ENCODE assay signal across 8 mouse cellular contexts in genomic region chr11:114467803-114468202, GRCm38 (mm10).
A peak's percentile ranks its signal among the peaks of the same experiment; 100 is the strongest.
DNase-seq lines count a peak whose midpoint lies in the region; ATAC-seq and TF ChIP-seq lines count a peak whose summit lies in the region.

No protein-coding gene starts in this region.

- TF ChIP-seq POLR2A in heart, adult 2 months (IDR thresholded peaks at IDR 0.05; ENCODE audit: insufficient read depth, low read depth, low read length), result no peak

- intact Hi-C loops in heart, adult 2 months (cut with DNase I), result loop anchor here (10.0 kb wide), 1 partner anchor 273 kb away; no protein-coding TSS in a partner anchor
- intact Hi-C loops in heart, postnatal 25 days (cut with DNase I), result no loop called here
- intact Hi-C loops in heart, postnatal 14 days (cut with DNase I), result loop anchor here (5.0 to 10.0 kb wide), 2 partner anchors 393 to 601 kb away; no protein-coding TSS in a partner anchor

- H3K4me3 ChIP-seq in heart, adult 2 months, result no peak overlapping the region
- peak overlapping the region; percentile 28; the same call in 1 of the 2 replicates for H3K4me3 ChIP-seq in embryonic facial prominence, embryonic 10.5 days
- no peak overlapping the region for H3K4me3 ChIP-seq in midbrain, embryonic 14.5 days (replicated peaks; ENCODE audit: low read depth, low read length)

- H3K4me1 ChIP-seq in heart, adult 2 months (ENCODE audit: control insufficient read depth, insufficient read depth, low read length), result peaks cover 5% of the 10 kb centered on the region; the same call in 1 of the 2 replicates
- peaks cover 49% of the 10 kb centered on the region for H3K4me1 ChIP-seq in embryonic facial prominence, embryonic 10.5 days
- H3K4me1 ChIP-seq in midbrain, embryonic 14.5 days (ENCODE audit: control insufficient read depth, insufficient read depth, low read length), result peaks cover 47% of the 10 kb centered on the region

- no peak for TF ChIP-seq EP300 in heart, adult 2 months (IDR thresholded peaks at IDR 0.05; ENCODE audit: insufficient read depth, low read depth, low read length)

- no peaks in the 10 kb centered on the region for H3K9me3 ChIP-seq in embryonic facial prominence, embryonic 10.5 days
- no peaks in the 10 kb centered on the region for H3K9me3 ChIP-seq in midbrain, embryonic 14.5 days (ENCODE audit: control insufficient read depth, low read length)

- peak; percentile 27 to 31 for DNase-seq in heart, adult 2 months
- no peak for DNase-seq in heart, postnatal 25 days (ENCODE audit: low spot score)
- peak; percentile 53 for DNase-seq in embryonic facial prominence, embryonic 10.5 days (ENCODE audit: low spot score)
- DNase-seq in heart, postnatal 14 days, result peak; percentile 30 to 62
- DNase-seq in layer of hippocampus, postnatal 36 days, result peak; percentile 68 to 69
- DNase-seq in midbrain, embryonic 14.5 days, result peak; percentile 86
- DNase-seq in spleen, postnatal 10 days (ENCODE audit: low spot score in 2 of 2), result no peak
- DNase-seq in thymus, postnatal 4 days, result no peak

- peak; percentile 69 for ATAC-seq in midbrain, embryonic 14.5 days (ENCODE audit: low FRiP score, low TSS enrichment)

- no peak overlapping the region for H3K4me2 ChIP-seq in midbrain, embryonic 14.5 days (ENCODE audit: low read length)

- no peak overlapping the region for H3K9ac ChIP-seq in heart, adult 2 months (ENCODE audit: low read depth, low read length)
- H3K9ac ChIP-seq in midbrain, embryonic 14.5 days (replicated peaks; ENCODE audit: low read length), result no peak overlapping the region

- H3K27me3 ChIP-seq in heart, adult 2 months (ENCODE audit: control insufficient read depth, insufficient read depth, low read length), result no peaks in the 10 kb centered on the region; the same call in 1 of the 2 replicates
- H3K27me3 ChIP-seq in embryonic facial prominence, embryonic 10.5 days (replicated peaks; ENCODE audit: low read depth, poor library complexity, severe bottlenecking), result peaks cover 60% of the 10 kb centered on the region
- H3K27me3 ChIP-seq in midbrain, embryonic 14.5 days (ENCODE audit: control insufficient read depth, insufficient read depth, low read length), result no peaks in the 10 kb centered on the region

- no peak for TF ChIP-seq CTCF in heart, adult 2 months (IDR thresholded peaks at IDR 0.05)

- no peaks in the 10 kb centered on the region for H3K36me3 ChIP-seq in heart, adult 2 months (ENCODE audit: control insufficient read depth, insufficient read depth, low read length)
- H3K36me3 ChIP-seq in embryonic facial prominence, embryonic 10.5 days (replicated peaks), result no peaks in the 10 kb centered on the region
- no peaks in the 10 kb centered on the region for H3K36me3 ChIP-seq in midbrain, embryonic 14.5 days (ENCODE audit: control insufficient read depth, insufficient read depth, low read length)

- H3K79me2 ChIP-seq in heart, adult 2 months (replicated peaks; ENCODE audit: control insufficient read depth, insufficient read depth, low read length), result no peaks in the 10 kb centered on the region

- 1% methylated on average over 8 of the region's 8 CpGs for WGBS in heart, adult 2 months
- 12% methylated on average over 8 of the region's 8 CpGs for WGBS in embryonic facial prominence, embryonic 10.5 days
- WGBS in midbrain, embryonic 14.5 days, result 6% methylated on average over 8 of the region's 8 CpGs

- no peak overlapping the region for H3K27ac ChIP-seq in heart, adult 2 months
- H3K27ac ChIP-seq in embryonic facial prominence, embryonic 10.5 days (replicated peaks), result peak overlapping the region; percentile 66; the same call in 1 of the 2 replicates
- peak overlapping the region; percentile 71 for H3K27ac ChIP-seq in midbrain, embryonic 14.5 days (replicated peaks; ENCODE audit: low read depth, low read length)

Comparison
In these comparisons a context has a peak if more than half of its experiments do, and no peak if none do; other contexts are left out.
1. DNase-seq: peak in heart, adult 2 months (2 of 2), embryonic facial prominence, embryonic 10.5 days (single experiment), heart, postnatal 14 days (2 of 2), layer of hippocampus, postnatal 36 days (2 of 2) and midbrain, embryonic 14.5 days (single experiment); none in heart, postnatal 25 days (single experiment), spleen, postnatal 10 days (0 of 2) and thymus, postnatal 4 days (single experiment).